Mouse (Mus musculus) NIH3T3 (cell line): ENCODE data around the gene Cbs.

ENCODE experiments used
- DNase-seq: peaks from one replicate; pipeline ENCODE4 v3.0.0-alpha.2; 2012; ENCODE audit warnings: low read depth

The Cbs gene

DNA sequence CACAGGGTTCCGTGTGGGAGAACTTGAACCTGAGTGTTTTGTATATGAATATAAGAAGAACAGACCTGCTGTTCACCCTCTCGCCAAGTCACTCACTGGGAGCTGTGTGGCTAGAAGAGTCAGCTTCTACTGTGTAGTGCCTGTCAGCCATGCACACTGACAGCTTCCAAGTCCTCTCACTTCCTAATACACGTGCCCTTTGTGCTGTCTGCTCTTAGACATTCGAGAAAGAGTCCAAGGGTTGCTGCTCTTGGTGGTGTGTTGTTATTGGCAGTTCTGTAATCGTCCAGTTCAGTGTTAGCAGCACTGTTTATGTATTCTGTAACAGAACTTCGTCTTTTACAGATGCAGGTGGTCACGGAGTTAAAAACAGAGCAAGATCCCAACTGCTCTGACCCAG lies 48.9 kb downstream of the Cbs start:
- DNase-seq = no peak

DNA sequence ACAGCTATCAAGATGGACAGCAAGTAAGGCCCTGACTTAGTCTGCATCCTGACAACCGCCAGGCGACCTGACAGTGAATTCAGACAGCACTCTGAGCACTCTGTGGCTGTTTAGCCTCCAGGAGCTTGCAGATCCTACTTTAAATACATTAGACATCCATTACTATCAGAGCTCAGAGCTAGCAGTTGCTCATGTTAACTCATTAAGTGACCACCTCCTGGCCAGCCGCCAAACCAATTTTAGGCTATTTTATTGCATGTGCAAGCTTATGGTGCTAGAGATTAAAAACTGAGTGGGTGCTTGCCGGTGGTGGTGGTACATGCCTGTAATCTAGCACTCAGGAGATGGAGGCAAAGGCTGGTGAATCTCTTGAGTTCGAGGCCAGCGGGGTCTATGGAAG lies 53.3 kb downstream of the Cbs start:
- DNase-seq = no peak

DNA sequence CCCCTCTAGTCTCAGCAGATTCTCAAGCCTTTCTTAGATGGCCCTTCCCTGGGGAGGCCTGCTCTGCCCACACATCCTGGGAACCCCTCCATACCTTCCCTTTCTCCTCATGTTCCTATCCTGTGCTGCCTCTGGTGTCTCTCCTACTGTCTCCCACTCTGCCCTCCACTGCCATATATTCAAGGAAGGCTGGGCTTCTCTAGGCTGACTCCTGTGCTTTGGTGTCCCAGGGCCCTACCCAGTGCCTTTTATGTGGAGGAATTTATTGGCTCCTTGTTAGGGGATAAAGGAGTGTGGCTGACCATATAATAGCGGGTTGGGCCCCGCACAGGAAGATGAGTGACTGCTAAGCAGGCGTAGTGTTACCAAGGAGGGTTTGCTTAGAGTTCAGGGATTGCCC lies 53.9 kb downstream of the Cbs start:
- no peak for DNase-seq

DNA sequence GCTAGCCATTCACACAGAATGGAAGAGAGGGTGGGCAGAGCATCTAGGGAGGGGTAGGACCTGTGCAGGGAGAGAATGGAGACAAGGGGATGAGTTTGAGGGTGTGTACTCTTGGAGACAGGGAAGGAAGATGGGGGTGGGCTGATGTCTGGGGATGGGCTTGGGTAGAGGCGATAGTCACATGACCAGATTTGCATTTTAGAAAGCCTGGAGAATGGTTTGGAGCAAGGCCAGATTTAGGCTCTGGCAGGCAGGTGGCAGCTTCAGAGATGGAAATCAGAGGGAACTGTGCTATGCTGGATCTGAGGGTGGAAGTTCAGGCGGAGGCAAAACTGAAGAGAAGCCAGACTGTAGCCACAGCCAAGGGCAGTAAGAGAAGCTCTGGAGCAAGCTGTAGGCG lies 56.7 kb downstream of the Cbs start:
- DNase-seq = no peak

DNA sequence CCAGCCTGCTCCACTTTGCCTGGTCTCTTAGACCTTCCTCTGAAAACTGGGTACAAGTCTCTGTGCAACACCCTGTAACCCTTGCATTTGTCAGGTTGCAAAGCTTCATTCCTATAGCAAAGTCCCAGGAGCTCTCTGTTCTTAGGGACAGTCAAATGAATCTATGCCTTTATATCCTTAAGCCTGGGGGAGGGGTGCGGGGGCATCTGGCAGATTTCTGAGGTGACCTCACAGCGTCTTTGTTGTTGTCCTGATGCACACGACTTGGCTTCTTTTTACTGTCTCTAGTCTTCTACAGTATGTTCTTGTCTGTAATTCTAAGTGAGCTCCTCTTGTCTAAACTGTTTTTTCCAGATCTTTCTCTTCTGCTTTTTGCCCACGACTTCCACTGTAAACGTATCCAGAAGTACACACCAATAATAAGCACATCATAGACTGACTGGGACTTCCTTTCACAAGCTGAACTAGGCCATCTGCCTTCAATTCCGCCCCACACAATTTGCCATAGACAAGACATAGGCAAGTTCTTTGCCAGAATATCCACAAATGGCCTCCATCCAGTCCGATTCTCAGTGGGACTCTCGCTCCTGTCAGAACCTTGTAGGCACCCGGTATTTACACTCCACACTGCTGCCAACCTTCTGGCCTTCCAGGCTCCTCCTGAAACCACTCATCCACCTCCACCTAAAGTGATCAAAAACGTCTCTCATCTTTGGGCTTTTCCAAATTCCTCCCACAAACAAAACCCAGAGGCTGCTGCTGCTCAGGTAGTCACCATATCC lies 60.5 kb downstream of the Cbs start:
- DNase-seq = no peak

DNA sequence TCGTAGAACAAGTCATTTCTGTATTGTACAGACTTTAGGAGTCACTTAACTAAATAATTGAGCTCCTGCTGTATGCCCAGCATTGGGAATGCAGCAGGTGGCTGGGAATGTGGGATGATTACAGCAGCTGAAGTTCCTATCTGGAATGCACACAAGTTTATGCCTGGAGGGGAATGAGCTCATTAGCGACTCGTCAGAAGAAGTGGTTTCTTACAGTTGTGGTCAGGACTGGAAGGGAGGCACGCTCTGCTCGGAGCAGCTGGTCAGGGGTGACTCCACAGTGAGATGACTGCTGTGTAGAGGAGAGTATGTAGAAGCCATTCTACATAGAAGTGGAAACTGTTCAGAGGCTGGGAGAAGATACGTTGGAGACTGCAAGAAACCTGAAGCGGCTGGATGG lies 62.4 kb downstream of the Cbs start:
- DNase-seq = peak; percentile 42

DNA sequence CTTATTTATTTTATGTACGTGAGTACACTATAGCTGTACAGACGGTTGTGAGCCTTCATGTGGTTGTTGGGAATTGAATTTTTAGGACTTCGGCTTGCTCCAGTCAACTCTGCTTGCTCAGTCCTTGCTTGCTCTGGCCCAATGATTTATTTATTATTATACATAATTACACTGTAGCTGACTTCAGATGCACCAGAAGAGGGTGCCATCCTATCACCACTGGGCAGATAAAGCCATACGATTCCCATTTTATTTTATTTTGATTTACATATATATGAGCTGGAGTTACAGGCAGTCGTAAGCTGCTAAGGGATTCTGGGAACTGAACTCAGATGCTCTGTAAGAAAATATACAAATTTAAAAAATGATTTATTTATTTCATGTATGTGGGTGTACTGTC lies 65.3 kb downstream of the Cbs start:
- DNase-seq = no peak

DNA sequence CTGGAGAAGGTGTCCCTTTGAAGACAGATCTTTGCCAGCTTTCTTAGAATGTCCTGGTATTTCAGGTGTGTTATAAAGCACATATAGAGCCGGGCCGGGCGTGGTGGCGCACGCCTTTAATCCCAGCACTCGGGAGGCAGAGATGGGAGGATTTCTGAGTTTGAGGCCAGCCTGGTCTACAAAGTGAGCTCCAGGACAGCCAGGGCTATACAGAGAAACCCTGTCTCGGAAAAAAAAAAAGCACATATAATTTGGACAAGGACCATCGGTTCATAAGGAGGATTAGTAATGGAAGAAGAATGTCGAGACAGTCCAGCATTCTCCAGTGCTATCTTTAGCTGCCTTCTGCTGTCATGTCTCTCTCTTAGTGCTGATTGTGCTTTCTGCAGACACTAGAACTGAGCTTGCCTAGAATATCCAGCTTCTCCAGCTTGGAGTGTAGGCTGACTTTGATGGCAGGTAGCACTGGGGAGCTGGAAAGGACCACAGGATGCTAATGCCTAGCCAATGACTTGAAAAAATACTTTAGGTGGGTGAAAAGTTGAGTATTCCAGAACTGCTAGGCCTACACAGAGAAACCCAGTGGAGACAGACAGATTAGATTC lies 66.6 kb downstream of the Cbs start:
- peak; percentile 66 for DNase-seq

DNA sequence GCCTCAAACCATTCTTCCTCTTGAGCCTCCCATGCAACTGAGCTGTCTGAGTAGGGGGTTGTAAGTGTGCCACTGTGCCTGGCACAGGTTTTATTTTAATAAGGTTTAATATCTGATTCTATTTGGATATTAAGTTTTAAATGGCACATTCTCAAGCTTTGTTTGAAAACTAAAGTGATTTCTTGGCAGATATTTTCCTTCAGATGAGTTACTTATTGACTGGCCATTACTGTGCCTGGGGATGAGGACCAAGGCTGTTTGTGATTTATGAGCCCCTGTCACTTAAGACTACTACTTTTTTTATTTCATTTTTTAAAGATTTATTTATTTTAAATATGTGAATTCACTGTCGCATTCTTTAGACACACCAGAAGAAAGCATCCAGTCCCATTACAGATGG lies 67.3 kb downstream of the Cbs start:
- no peak for DNase-seq

DNA sequence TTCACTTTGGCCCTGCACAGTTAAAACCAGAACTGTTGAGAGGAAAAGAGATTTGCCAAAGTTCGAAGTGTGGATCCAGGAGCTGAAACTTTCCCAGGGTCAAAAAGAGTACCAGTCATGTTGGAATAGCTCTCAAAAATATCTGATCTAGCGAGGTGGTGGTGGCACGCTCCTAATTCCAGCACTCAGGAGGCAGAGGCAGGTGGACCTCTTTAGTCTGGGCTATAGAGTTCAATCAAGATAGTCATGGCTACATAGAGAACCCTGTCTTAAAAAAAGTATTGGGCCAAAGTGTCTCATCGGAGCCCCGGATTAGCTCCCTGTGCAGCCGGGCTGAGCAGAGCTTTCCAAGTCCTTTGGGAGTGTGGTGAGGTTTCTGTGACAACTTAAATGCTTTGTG lies 70.8 kb downstream of the Cbs start:
- no peak for DNase-seq

DNA sequence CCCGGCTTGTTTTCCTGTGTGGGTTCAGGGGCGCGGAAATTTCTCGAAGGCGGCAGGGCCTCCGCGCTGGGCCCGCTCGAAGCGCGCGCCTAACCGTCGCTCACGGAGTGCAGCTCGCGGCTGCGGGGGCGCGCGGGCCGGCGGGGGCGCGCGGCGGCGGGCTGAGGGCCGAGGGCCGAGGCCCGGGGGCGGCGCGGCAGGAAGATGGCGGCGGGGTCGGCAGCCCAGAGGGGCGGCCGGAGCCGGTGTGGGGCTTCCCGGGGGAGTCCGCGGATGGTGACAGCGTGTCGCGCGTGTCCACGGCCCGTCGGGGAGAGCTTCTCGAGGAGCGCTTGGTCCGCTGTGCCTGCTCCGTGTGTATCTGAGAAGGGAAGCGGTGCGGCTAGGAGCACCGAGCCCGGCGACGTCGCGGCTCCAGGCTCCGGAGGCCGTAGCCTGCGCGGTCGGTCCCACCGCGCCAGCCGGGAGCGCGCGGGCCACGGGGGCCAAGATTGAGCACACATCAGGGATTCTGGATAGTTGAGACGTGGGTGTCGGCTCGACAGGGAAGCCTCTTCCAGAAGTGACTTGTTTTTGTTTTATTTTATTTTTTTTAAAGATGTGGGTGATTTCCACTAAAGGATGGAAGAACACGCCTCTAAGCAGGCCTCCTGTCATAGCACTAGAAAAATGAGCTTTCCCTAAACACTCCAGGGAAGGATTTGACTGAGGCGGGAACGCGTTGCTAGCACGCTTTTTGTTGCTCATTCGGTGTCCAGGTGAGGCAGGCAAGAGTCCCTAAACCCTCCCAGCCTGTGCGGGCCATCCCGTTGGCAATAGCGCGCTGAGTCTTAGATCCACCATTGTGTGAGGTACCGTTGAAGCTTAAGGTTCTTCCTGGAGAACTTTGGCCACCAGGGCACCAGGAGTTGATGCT lies 71.6 kb downstream of the Cbs start:
- DNase-seq = peak; percentile 84

DNA sequence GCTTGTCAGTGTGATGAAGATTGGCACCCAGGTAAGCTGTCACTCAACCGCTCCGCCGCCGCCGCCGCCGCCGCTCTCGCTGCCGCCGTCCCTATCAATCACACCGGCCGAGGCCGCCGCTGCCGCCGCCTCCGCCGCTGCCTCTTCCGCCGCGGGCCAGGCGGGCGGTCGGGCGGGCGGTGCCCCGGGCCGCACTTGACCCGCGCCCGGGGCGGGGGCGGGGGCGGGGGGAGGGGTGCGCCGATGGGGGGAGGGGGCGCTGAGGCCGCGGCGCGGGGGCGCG lies 72.2 kb downstream of the Cbs start:
- no peak for DNase-seq

DNA sequence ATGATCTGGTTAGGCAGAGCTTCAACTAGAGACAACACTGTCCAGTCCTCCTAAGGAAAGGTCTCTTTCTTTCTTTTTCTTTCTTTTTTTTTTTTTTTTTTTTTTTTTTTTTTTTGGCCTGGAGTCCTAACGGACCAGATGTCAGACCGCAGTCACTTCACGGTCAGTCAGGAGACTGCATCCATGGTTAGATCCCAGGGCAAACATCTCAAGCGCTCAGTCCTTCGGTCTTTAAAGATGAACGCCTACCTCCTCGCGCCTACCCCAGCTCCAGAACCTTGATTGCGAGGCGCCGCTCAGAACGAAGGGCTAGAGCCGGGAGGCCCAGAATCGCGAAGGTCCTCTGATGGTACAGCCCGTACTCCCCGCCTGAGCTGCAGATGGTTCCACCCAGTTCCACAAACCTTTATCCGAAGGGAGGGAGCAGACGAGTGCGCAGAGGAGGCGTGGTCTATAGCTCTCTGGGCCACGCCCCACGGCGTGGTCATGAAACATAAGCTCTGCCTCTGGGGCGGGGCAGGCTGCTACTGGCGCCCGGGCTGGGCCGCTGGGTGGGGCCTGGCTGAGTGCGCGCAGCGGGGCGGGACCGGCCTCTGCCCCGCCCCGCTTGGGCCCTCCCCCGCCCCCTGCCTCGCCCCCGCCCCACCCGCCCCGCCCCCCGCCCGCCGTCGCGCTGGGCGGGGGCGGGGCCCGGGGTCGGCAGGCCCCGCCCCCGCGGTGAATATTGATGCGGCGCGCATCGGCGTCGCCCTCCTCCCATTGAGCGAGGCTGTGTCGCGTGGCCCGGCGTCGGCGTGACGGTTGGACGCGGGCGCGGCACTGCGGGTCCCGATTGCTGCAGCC lies 72.8 kb downstream of the Cbs start, which contains the start of gene Pknox1:
Pknox1 (plus strand) TSS at position 720 of the 843 bp plus-strand sequence.
- peak; percentile 100 for DNase-seq

DNA sequence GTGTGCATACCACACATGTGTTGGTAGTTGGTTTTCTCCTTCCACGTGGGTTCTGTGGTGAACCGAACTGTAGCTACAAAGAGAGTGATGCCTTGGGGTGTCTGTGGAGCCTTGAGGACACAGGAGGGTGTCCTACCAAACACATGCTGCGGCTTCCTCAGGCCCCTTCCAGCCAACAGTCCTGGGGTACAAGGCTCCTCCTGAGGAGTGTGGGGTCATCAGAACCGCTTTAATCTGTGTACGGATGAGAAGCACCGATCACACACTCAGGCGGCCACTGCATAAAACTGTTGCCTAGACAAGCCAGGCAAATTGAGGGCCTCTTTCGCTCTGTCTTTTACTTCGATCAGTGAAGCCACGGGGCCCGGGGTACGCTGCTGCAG lies 73.4 kb downstream of the Cbs start:
- DNase-seq = no peak

DNA sequence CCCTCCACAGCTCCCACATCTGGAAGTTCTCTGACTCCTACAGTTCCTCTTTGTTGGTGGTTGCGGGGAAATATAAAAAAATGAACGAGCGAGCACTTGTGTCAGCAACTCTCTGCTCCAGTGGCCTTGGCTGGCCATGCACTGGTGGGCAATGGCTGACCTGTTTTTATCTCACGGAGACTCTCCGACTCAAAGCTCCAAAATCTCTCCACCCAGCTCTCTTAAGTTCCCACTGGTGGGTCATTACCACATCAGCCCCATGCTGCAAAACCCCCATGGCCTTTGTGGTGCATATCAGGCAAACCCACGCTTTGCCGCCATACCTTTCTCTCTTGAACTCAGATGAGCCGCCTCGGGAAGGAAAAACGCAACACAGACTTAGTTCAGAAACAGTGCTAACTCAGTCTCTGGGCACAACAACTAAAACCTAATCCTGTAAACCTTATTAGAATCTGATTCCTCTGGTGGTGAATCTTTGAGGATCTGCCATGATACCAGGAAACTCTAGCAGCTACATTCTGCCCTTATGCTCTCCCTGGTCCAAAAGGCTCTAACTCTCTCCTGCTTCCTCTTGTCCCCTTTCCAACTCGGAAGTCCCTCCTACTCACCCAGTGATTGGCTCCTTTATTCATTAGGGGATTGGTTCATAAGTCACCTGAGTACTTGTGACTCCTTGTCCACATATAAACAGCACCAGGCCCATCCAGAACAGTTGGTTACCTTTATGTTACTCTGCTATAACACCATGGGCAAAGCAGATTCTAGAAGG lies 77.8 kb downstream of the Cbs start:
- no peak for DNase-seq
